Mouse (Mus musculus) ovary, adult 18-20 months (tissue): ENCODE results near the gene Rbms3.

Experiments used
- DNase-seq: peaks from one replicate; pipeline ENCODE4 v3.0.0; 2022; ENCODE audit warnings: low spot score, mixed read lengths

The Rbms3 gene

DNA sequence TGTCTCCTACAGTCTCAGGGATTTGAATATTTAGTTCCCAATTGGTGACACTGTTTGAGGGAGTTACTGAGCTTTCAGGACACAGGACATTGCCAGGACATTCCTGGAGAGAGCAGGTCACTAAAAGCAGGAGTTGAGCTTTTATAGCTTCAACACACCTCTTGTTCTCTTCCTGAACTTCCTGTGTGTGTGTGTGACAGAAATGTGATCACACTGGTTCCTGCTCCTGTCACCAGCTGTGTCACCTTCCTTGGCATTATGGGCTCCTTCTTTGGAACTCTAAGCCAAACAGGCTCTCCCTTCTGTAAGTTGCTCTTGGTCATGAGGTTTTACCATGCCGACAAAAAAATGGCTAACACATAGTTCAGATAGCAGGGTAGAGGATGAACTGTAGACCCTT, 997.9 kb downstream of the Rbms3 start:
- no peak for DNase-seq

DNA sequence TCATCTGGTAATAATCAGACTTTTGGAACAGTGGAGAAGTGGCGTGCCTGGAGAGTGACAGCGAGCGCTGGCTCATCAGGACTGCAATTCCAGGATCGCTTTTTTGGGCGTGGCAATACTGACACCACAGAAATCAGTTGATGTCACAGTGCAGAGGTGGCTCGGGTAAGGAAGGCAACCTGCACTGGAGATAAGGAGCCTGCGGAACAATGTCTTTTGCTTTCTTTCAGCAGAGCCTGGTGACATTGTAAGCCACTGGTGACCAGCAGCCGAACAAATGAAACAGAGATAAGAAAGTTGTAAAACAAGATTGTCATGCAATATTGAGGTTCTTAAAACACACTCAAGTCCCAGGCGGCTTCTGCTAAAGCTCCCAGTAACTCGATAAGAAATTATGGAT, 998.9 kb downstream of the Rbms3 start:
- no peak for DNase-seq

GRCm38 (mm10) chr9:116620434-116620833, 1009.3 kb downstream of the Rbms3 start:
- no peak for DNase-seq

DNA sequence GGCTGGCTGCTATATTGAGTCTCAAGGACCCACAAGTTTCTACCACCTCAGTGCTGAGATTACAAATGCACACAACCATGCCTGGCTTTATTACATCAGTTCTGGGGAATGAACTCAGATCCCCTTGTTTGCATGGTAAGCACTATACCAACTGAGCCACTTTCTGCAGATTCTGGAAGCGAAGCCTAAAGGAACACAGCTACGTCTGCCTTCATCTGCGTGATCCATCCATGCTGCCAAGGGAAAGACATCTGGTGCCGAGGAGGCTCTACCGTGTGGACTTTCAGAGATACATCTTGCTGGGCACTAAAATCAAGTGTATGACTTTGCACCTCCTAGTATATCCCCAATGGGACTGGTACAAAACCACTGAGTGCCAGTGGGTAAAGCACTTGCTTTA, 1010.8 kb downstream of the Rbms3 start:
- DNase-seq: no peak

DNA sequence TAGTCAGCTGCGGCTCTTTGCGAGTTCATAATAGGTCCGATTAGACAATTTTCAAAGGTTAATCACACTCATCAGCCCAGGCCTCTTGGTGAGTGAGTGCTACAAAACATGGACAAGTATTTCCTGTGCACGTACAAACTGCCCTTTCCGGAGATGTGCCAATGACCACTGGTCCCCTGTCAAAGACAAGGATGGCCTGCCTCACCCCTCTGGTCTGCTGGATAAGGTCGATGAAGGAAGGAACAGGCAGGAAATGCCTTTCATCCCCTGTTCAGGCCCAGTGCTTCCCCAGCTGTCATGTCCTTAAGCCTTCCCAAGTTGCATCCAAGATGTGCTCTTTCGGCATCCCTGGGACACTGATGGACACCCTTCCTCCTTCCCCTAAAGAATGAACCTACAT, 1016.4 kb downstream of the Rbms3 start:
- no peak for DNase-seq

DNA sequence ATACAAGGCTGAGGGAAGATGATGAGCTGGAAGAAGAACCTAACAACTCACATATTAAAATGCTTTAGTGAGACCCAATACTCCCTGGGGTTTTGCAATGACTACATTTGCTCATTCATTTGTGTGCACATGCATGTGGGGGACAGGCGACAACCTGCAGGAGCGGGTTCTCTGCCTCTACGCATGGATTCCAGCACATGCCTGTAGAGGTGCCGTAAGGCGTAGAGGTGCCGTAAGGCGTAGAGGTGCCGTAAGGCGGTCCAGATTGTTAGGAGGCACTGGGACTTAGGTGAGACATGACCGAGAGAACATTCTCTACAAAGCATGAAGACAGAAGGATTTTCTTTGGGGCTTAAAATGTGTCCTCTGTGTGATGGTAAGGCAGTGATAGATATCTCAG, 1033.7 kb downstream of the Rbms3 start:
- no peak for DNase-seq

DNA sequence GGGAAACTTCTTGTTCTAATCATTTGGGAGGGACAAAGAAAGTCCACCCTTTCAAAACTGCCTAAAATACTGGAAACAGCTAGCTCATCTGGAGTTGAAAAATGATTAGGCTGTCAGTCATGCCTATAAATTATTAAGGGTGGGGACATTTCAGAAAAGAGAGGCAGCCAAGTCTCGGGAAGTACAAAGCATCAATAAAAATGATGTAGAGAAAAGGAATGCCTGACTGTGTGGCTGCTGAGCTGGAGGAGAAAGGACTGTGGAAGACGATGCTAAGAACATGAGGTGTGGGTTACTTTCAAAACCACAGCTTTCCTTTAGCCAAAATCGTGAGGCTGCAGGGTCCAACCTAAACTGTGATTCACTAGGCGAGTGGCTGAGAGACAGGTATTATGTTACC, 1037.2 kb downstream of the Rbms3 start:
- DNase-seq: no peak

DNA sequence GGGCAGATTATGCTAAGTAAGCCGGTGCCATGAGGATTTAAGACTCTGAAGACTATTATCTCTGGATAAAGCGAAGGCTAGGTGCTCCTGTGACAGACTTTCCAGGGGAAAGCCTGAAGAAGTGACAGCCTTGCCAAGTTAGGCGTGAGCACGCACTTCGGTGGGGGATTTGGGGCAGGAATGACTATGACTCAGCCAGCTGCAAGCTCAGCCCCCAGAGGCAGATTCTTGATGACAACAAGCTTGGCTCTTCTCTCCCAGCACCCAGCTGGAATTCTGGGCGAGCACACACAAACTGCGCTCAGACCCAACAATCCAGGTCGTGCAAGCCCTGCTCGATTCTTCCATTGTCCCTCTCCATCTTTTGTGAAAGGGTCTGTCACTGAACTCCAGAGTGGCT, 1038.6 kb downstream of the Rbms3 start:
- no peak for DNase-seq

GRCm38 (mm10) chr9:116569680-116570079, 1060.0 kb downstream of the Rbms3 start:
- DNase-seq: no peak

- no peak for DNase-seq
Measured at GRCm38 (mm10) chr9:116566711-116567110, 1063.0 kb downstream of the Rbms3 start.

- DNase-seq: no peak
Measured at GRCm38 (mm10) chr9:116557781-116558180, 1071.9 kb downstream of the Rbms3 start.

DNA sequence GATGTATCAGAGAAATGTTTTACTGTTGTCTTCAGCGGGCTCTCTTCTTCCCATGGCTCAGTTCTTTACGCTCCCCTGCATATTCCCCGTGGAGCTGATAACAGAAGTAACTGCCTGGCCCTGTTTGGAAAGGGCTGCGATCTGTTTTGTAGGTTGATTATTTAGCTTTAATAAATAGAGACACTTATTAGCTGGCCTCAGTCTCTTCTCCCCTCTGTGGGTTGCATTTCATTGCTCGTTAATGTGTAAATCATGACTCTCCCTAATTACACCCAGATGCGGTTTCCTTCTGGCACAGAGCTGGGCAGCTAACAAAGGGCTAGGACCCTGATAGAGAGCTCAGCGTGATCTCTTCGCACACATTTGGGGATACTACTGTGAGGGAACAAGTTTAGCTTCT, 1073.1 kb downstream of the Rbms3 start:
- no peak for DNase-seq

DNA sequence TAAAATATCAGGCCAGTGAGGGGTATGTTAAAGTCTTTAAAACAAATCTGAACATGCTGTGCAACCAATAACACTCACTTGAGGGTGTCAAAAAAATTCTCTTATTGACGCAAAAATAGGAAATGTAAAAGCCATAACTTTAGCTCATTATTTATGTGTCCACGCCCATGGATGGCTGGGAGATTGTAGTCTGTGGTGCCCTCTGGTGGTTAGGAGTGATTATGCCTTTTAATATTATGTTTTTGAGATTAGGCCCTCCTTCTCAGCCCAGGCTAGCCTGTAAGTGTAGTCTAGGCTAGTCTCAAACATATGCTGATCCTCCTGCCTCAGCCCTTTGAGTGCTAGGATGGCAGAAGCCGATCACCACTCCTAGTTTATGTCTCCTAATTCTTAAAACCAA, 1076.5 kb downstream of the Rbms3 start:
- no peak for DNase-seq

DNA sequence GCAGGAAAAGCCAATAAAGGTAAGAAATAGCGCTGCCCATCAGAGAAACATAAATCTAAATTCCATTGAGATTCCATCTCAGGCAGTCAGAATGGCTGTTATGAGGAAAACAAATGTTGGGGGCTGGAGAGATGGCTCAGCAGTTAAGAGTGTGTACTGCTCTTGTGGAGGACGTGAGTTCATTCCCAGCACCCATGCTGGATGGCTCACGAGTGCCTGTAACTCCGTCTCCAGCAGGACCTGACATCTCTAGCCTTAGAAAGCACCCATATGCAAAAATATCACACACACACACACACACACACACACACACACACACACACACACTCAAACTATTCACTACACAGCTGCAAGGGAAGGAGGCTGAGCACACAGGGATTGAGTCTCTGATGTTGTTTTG, 1083.6 kb downstream of the Rbms3 start:
- DNase-seq: no peak

DNA sequence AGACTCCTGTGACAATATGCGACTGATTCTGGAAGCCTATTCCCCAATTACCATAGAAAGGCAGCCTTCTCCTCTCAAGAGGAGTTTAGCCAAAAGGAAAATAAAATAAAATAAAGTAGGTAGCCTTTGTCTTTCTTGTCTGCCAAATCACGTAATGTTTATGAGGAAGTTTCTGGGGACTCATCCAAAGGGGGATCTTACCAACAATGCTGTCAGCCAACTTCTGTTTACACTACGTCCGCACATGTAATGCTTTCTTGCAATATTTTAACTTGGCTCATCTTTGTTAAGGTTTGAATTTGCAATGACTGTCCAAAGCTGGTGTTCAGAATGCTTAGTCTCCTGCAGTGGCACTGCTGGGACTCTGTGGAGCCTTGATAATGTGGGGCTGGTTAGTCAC, 1086.9 kb downstream of the Rbms3 start:
- DNase-seq: no peak

DNA sequence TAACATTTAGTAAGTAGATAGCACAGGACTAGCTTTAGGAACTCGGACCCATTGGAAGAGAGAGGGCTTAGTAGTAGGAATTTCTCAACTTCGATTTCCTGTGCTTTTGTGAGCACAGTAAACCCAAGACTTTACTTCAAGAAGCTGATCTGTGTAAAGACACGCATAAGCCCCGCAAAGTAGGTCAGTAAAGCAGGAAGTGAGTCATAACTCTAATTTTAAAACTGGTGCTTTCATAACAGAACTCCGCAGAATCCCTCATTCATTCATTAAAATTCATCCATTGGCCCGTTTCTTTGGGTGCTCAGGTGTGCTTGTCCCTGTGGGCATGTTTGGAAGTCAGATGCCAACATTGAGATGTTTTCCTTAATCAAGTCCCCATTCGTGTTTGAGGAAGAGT, 1087.7 kb downstream of the Rbms3 start:
- no peak for DNase-seq

GRCm38 (mm10) chr9:116535709-116536108, 1094.0 kb downstream of the Rbms3 start:
- DNase-seq: no peak

DNA sequence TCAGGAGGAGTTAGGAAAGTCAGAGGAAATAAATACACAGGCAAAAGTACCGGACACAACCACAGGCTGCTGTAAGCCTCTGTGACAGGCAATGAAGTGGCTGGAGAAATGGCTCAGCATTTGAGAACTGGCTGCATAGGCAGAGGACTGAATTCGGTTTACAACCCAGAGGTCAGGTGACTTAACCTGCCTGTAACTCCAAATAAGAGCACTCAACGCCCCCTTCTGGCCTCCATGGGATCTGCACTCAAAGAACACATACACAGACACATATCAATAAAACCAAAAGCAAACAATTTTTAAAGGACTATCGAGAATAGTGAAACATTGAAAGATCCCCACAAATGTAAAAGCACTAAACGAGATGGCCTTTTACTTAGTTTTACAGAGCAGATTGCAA, 1096.3 kb downstream of the Rbms3 start:
- DNase-seq: no peak

DNA sequence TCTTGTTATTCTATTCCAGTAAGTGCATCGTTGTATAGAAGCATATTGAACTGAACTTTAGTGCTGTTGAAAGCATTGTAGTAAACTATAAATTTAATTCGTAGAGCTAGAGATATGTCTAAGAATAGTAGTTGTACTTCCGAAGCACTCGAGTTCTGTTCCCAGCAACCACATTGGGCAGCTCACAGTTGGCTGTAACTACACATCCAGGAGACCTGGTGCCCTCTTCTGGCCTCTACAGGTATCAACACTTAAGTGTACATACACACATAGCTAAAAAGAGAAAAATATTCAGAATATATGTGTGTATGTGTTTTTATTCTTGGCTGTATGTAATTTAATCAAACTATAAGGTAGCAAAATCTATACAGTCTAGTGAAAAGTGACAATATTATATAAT, 1098.6 kb downstream of the Rbms3 start:
- DNase-seq: no peak

DNA sequence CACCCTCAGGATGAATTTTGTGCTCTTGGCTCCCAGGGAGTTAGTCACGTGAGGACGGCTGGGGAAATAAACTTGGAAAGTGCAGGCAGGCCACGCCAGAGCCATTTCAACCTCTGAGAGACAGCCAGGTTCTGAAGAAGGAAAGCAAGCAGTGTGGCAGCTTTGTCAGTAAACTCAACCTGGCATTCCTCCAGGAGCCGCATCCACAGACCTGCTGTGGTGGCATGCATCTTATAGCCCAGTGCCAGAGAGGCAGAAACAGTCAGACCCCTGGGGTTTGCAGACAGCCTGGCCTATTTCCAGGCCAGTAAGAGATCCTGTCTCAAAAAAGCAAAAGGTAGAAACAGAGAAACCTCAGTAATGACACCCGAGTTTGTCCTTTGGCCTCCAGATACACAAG, 1105.3 kb downstream of the Rbms3 start:
- no peak for DNase-seq
